Mouse (Mus musculus) ovary, postnatal 14 days (tissue): ENCODE measurements around the gene Ddx23.

ENCODE experiments used
- DNase-seq: peaks from one replicate; pipeline ENCODE4 v3.0.0; 2022; ENCODE audit warnings: low spot score

Gene Ddx23

GRCm38 (mm10) chr15:98607557-98607956, 55.1 kb downstream of the Ddx23 start:
- DNase-seq: no peak

- DNase-seq: no peak
Observed at GRCm38 (mm10) chr15:98606739-98607138, 56.0 kb downstream of the Ddx23 start.

- no peak for DNase-seq
Observed at GRCm38 (mm10) chr15:98606051-98606536, 56.6 kb downstream of the Ddx23 start.

GRCm38 (mm10) chr15:98604041-98604575, 58.6 kb downstream of the Ddx23 start:
- DNase-seq: no peak

- DNase-seq: no peak
Observed at GRCm38 (mm10) chr15:98602921-98603458, 59.7 kb downstream of the Ddx23 start.

- no peak for DNase-seq
Observed at GRCm38 (mm10) chr15:98602191-98602881, 60.4 kb downstream of the Ddx23 start.

- no peak for DNase-seq
Observed at GRCm38 (mm10) chr15:98601832-98602190, 60.9 kb downstream of the Ddx23 start.

GRCm38 (mm10) chr15:98600036-98600709, 62.5 kb downstream of the Ddx23 start:
- no peak for DNase-seq

GRCm38 (mm10) chr15:98596609-98597008, 66.1 kb downstream of the Ddx23 start:
- no peak for DNase-seq
